Mouse (Mus musculus) hindbrain, embryonic 11.5 days (tissue): Measurements from ENCODE around the gene Rab34. TPM values are rescaled to one million over a fixed set of nuclear protein-coding genes. Genes with fewer than 3 reads are reported as not detected.

ENCODE experiments used
- ATAC-seq: fragments of 200-750 bp; cut with Nextera tagmentation; 2 replicates; pipeline ENCODE4 v1.8.0; 2017; ENCODE audit warnings: mild to moderate bottlenecking, moderate TSS enrichment, moderate library complexity; ENCODE audit not compliant: low FRiP score
- DNase-seq: peaks from one replicate; pipeline ENCODE4 v3.0.0-alpha.2; 2015; ENCODE audit warnings: low spot score
- H3K27ac ChIP-seq: fragments of 300-500 bp; sonication (generic); 2 replicates; pipeline ENCODE4 v1.5.1; 2014; ENCODE audit warnings: mild to moderate bottlenecking, low read depth, low read length
- H3K27me3 ChIP-seq: fragments of 300-500 bp; sonication (generic); 2 replicates; pipeline ENCODE4 v1.6.1; 2014; ENCODE audit warnings: mild to moderate bottlenecking, low read length, moderate library complexity, mixed read lengths; ENCODE audit not compliant: control insufficient read depth, insufficient read depth
- H3K36me3 ChIP-seq: fragments of 300-500 bp; sonication (generic); 2 replicates; pipeline ENCODE4 v1.6.1; 2014; ENCODE audit warnings: mild to moderate bottlenecking, low read length, moderate library complexity, mixed read lengths; ENCODE audit not compliant: control insufficient read depth, insufficient read depth
- H3K4me1 ChIP-seq: fragments of 300-500 bp; sonication (generic); replicated peaks from 2 replicates; pipeline ENCODE4 v1.6.1; 2014; ENCODE audit warnings: low read length, mixed read lengths; ENCODE audit not compliant: control insufficient read depth, insufficient read depth
- H3K4me2 ChIP-seq: fragments of 300-500 bp; sonication (generic); replicated peaks from 2 replicates; pipeline ENCODE4 v1.6.1; 2014; ENCODE audit warnings: mild to moderate bottlenecking, low read depth, low read length
- H3K4me3 ChIP-seq: fragments of 300-500 bp; sonication (generic); 2 replicates; pipeline ENCODE4 v1.5.1; 2014; ENCODE audit warnings: low read depth, low read length
- H3K9ac ChIP-seq: fragments of 300-500 bp; sonication (generic); 2 replicates; pipeline ENCODE4 v1.6.1; 2014; ENCODE audit warnings: low read depth, low read length
- H3K9me3 ChIP-seq: fragments of 300-500 bp; sonication (generic); 2 replicates; pipeline ENCODE4 v1.6.1; 2016; ENCODE audit warnings: low read length; ENCODE audit not compliant: control insufficient read depth
- WGBS: fragments of 180-500 bp; shearing (Covaris S2); extraction: QIAGEN DNeasy Blood & Tissue Kit; methylation state at CpG from one replicate; pipeline ENCODE4 v1.1.7; 2014; 5-methylcytosine and 5-hydroxymethylcytosine counted together
- polyA plus RNA-seq: library from polyadenylated mRNA; unstranded; fragments of >200 nt; fragmentation: Nextera tagmentation; extraction: Ambion mirVana; gene quantifications from 2 replicates; pipeline ENCODE4 v1.2.1, GENCODE M21; 2014

Rab34 gene
- polyA plus RNA-seq, 1 experiment from 2014 or later = 69.3 TPM

DNA sequence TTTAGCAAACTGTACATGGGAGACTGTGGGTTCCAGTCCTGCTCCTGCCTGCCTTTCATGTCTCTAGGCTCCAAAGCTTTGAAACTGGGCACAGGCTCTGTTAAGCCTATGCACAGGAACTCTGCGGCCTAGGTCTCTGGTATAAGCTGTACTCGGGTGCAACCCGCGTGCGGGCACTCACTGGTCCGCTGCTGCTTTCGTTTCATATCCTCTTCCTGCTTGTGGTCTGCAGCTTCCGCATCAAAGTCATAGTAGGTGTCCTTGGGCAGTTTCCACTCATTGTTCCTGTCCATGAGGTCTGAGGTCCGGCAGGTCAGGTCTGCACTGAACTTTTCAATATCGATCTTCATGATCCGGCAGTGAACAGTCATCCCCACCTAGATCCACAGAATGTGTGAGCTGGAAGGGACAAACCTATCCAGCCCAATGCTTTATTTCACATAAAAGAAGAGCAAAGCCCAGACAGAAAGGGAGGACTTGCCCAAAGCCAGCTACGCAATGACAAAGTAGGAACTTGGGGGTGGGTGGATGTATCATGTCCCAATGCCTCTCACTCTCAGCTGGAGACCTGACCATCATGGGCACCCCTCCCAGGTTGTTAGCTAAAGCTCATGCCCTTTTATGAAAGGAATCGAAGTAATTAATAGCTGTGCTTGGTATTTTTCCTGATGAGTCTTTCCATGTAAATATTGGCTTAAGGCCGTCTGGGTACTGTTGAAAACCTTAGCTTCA lies 25.0 kb downstream of the Rab34 start:
- Histone ChIP-seq H3K9ac (no peak overlapping the region), H3K4me1 (no peaks in the 10 kb centered on the region), H3K36me3 (peaks cover 40% of the 10 kb centered on the region), H3K9me3 (no peaks in the 10 kb centered on the region), H3K27me3 (no peaks in the 10 kb centered on the region), H3K4me3 (no peak overlapping the region), H3K27ac (no peak overlapping the region), H3K4me2 (no peak overlapping the region)
- 97% methylated on average over 14 of the region's 14 CpGs for WGBS
- ATAC-seq (no peak), DNase-seq (no peak)

DNA sequence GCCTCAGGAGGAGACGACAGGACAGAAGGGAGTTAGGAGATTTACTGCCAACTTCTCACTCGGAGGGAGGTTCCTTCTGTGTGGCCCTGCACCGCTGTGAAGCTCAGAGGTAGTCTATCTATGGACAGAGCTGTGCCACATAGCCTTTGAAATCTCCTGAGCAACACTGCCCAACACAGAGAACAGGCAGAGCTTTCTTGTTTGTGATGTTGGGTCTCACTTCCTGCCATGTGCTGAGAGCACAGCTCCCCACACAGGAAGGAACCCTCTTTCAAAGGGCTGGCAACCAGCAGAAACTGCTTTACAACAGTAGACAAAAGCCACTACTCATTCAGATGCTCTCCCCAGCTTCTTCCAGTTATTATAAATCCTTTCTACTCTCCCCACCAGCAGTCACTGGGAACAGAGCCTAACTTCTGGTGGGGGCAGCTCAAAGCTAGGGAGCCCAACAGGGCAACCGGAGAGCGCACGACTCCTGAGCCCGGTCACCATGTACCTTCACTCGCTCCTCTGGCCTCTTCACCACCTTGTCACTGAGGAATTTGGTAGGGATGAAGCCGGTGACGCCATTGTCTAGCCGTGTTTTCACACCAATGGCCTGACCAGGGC lies 27.6 kb downstream of the Rab34 start:
- Histone ChIP-seq H3K4me3 (no peak overlapping the region), H3K9me3 (no peaks in the 10 kb centered on the region), H3K27ac (no peak overlapping the region), H3K27me3 (no peaks in the 10 kb centered on the region), H3K36me3 (peaks cover 34% of the 10 kb centered on the region), H3K4me2 (no peak overlapping the region), H3K4me1 (no peaks in the 10 kb centered on the region), H3K9ac (no peak overlapping the region)
- ATAC-seq (no peak), DNase-seq (no peak)
- 91% methylated on average over 11 of the region's 11 CpGs for WGBS

DNA sequence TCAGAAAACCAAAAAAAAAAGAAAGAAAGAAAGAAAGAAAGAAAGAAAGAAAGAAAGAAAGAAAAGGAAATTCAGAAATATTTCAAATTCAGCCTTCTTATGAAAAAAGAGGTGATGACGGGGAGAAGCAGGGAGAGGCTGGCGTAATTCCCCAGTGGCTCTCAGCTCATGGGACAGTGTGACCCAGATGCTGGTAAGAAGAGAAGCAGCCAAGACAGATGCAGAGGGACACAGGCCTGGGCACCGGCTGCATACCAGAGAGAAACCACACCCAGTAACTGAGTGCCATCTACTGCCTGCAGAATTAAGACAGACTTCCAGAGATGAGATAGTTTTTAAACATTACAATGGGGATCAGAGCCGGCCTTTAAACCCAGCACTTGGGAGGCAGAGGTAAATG lies 35.4 kb downstream of the Rab34 start:
- DNase-seq (no peak), ATAC-seq (no peak)
- H3K27me3 ChIP-seq = no peaks in the 10 kb centered on the region
- H3K27ac ChIP-seq = no peak overlapping the region
- H3K9me3 ChIP-seq = no peaks in the 10 kb centered on the region
- peaks cover 36% of the 10 kb centered on the region for H3K36me3 ChIP-seq
- no peaks in the 10 kb centered on the region for H3K4me1 ChIP-seq
- H3K4me3 ChIP-seq = no peak overlapping the region
- H3K9ac ChIP-seq = no peak overlapping the region
- WGBS = 91% methylated on average over 4 of the region's 4 CpGs
- H3K4me2 ChIP-seq = no peak overlapping the region

DNA sequence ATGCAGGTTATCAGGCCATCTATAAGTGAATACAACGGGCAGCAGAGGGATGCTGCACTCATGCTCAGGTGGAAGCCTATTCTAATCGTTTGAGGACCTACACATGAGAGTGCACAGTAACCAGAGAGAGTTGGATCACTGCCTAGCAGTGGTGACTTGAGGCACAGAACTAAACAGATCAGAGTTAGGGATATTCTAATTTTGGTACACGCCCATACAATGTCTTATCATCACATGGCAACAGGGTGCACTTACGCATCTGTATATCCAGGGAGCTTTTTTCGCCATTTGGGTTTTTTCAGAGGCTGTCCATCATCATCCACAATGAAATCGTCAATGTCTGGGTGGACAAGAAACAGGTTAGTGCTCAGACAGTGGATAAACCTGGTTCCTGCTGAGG lies 43.3 kb downstream of the Rab34 start:
- ATAC-seq = no peak
- Histone ChIP-seq H3K4me3 (no peak overlapping the region), H3K27ac (no peak overlapping the region), H3K4me2 (no peak overlapping the region), H3K4me1 (no peaks in the 10 kb centered on the region), H3K27me3 (no peaks in the 10 kb centered on the region), H3K9me3 (no peaks in the 10 kb centered on the region), H3K9ac (no peak overlapping the region), H3K36me3 (peaks cover 18% of the 10 kb centered on the region)
- no peak for DNase-seq
- WGBS = 94% methylated on average over 6 of the region's 6 CpGs

DNA sequence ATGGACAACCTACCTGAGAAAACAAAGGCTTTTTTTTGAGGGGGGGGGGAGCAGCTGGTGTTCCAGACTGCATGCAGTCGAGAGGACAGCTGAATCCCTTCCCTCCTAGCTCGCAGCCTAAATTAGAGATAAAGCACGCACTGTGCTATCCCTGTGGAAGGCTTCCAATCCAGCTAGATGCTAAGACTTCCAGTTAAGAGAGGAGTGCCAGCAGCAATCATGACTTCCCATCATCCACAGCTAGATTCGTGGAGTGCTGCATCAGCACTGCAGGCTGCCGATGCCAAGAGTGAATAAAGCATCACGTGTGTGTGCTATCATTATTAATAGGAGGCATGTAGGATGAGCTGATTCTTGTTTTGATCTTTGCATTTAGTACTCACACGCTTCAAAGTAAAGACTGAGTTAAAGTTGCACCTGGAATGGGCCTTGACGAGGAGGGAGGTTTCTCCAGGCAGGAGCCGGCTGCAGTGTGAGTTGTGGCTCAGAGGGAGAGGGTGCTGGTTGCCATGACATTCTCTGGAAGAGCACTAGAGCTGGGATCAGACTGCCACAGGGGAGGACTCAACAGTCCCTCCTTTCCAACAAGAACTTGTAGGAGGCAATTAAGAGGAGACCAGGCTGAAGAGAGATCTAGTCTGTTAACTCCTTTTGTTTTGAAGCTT lies 52.1 kb downstream of the Rab34 start:
- no peaks in the 10 kb centered on the region for H3K9me3 ChIP-seq
- H3K27me3 ChIP-seq = no peaks in the 10 kb centered on the region
- DNase-seq = no peak
- H3K27ac ChIP-seq = no peak overlapping the region
- H3K36me3 ChIP-seq = no peaks in the 10 kb centered on the region
- WGBS = 89% methylated on average over 9 of the region's 9 CpGs
- no peak for ATAC-seq
- H3K4me1 ChIP-seq = no peaks in the 10 kb centered on the region; the same call in 1 of the 2 replicates
- no peak overlapping the region for H3K4me3 ChIP-seq
- H3K4me2 ChIP-seq = no peak overlapping the region
- no peak overlapping the region for H3K9ac ChIP-seq

Other genes starting within 250 kb of the Rab34 start
- gene Phf12, start 205.7 kb upstream of the Rab34 start, polyA plus RNA-seq = 16.9 and 20.2 TPM in 2 replicates
- gene Dhrs13, start 156.2 kb upstream of the Rab34 start, polyA plus RNA-seq = 20.0 and 21.0 TPM in 2 replicates
- 56.3 and 60.0 TPM in 2 replicates for gene Flot2, start 150.5 kb upstream of the Rab34 start, polyA plus RNA-seq
- 31.9 and 37.2 TPM in 2 replicates for gene Eral1, start 108.0 kb upstream of the Rab34 start, polyA plus RNA-seq
- 24.3 and 24.4 TPM in 2 replicates for gene Fam222b, start 93.8 kb upstream of the Rab34 start, polyA plus RNA-seq
- 73.6 and 92.0 TPM in 2 replicates for gene Traf4, start 22.8 kb upstream of the Rab34 start, polyA plus RNA-seq
- 5.2 and 7.0 TPM in 2 replicates for gene Nek8, start 11.8 kb upstream of the Rab34 start, polyA plus RNA-seq
- gene Tlcd1, start 11.7 kb upstream of the Rab34 start, polyA plus RNA-seq = 6.8 and 9.5 TPM in 2 replicates
- gene Rpl23a, start 4.8 kb upstream of the Rab34 start, polyA plus RNA-seq = 1,168 and 1,191 TPM in 2 replicates
- gene Proca1, start 5.0 kb downstream of the Rab34 start, polyA plus RNA-seq = 1.0 and 1.2 TPM in 2 replicates
- 60.6 and 60.8 TPM in 2 replicates for gene Sdf2, start 57.3 kb downstream of the Rab34 start, polyA plus RNA-seq
- gene Supt6, start 57.6 kb downstream of the Rab34 start, polyA plus RNA-seq = 26.1 and 26.2 TPM in 2 replicates
- 65.4 and 94.5 TPM in 2 replicates for gene 2610507B11Rik, start 73.3 kb downstream of the Rab34 start, polyA plus RNA-seq
- gene BC030499, start 102.4 kb downstream of the Rab34 start, polyA plus RNA-seq = 0.11 and 0.20 TPM in 2 replicates
- gene Spag5, start 113.1 kb downstream of the Rab34 start, polyA plus RNA-seq = 48.3 and 52.2 TPM in 2 replicates
- 2.7 and 3.3 TPM in 2 replicates for gene Aldoc, start 134.5 kb downstream of the Rab34 start, polyA plus RNA-seq
- gene Pigs, start 140.0 kb downstream of the Rab34 start, polyA plus RNA-seq = 49.4 and 54.2 TPM in 2 replicates
- 66.2 and 73.1 TPM in 2 replicates for gene Unc119, start 155.1 kb downstream of the Rab34 start, polyA plus RNA-seq
- gene Foxn1, start 198.1 kb downstream of the Rab34 start, polyA plus RNA-seq = 0.05 TPM in 1 of 2 replicates, not detected in the other
- gene Slc13a2, start 233.8 kb downstream of the Rab34 start, polyA plus RNA-seq = not detected in 2 replicates